Mouse (Mus musculus): ENCODE results near the gene Zbtb49. TPM values are rescaled to one million over a fixed set of nuclear protein-coding genes. Genes with fewer than 3 reads are reported as not detected.
A peak's percentile ranks its signal among the peaks of the same experiment; 100 is the strongest.

Gene Zbtb49
- total and polyA plus RNA-seq, 2 experiments from 2014 or later = 14.7 to 25.2 TPM

- Histone ChIP-seq H3K4me1 (ENCODE audit: insufficient read depth, low read length) (no peaks in the 10 kb centered on the region), H3K9me3 (ENCODE audit: low read length) (no peaks in the 10 kb centered on the region), H3K36me3 (ENCODE audit: insufficient read depth, low read length) (no peaks in the 10 kb centered on the region), H3K4me2 (ENCODE audit: low read depth, low read length) (no peak overlapping the region), H3K27ac (no peak overlapping the region), H3K9ac (replicated peaks; ENCODE audit: low read length) (no peak overlapping the region), H3K4me3 (ENCODE audit: low read length) (no peak overlapping the region), H3K27me3 (ENCODE audit: insufficient read depth, low read length) (no peaks in the 10 kb centered on the region)
- ATAC-seq (no peak), DNase-seq (ENCODE audit: low spot score) (no peak)
- TF ChIP-seq CTCF (IDR thresholded peaks at IDR 0.05; ENCODE audit: low read depth) = no peak
- WGBS = 77% methylated on average over 3 of the region's 3 CpGs
Observed at GRCm38 (mm10) chr5:38255644-38256043, 35.4 kb upstream of the Zbtb49 start.

- H3K4me1 ChIP-seq (ENCODE audit: insufficient read depth, low read length) = no peaks in the 10 kb centered on the region
- DNase-seq (ENCODE audit: low spot score) (no peak), ATAC-seq (no peak)
- no peaks in the 10 kb centered on the region for H3K9me3 ChIP-seq (ENCODE audit: low read length)
- no peak overlapping the region for H3K4me2 ChIP-seq (ENCODE audit: low read depth, low read length)
- no peaks in the 10 kb centered on the region for H3K27me3 ChIP-seq (ENCODE audit: insufficient read depth, low read length)
- no peak overlapping the region for H3K9ac ChIP-seq (replicated peaks; ENCODE audit: low read length)
- WGBS = 51% methylated on average over 4 of the region's 4 CpGs
- H3K4me3 ChIP-seq (ENCODE audit: low read length) = no peak overlapping the region
- no peak overlapping the region for H3K27ac ChIP-seq
- peak; percentile 55 for TF ChIP-seq CTCF (IDR thresholded peaks at IDR 0.05; ENCODE audit: low read depth)
- no peaks in the 10 kb centered on the region for H3K36me3 ChIP-seq (ENCODE audit: insufficient read depth, low read length)
Observed at GRCm38 (mm10) chr5:38255195-38255594, 34.9 kb upstream of the Zbtb49 start.

GRCm38 (mm10) chr5:38241966-38242365 lies 21.7 kb upstream of the Zbtb49 start:
- no peak for TF ChIP-seq CTCF (IDR thresholded peaks at IDR 0.05; ENCODE audit: low read depth)
- 79% methylated on average over 6 of the region's 6 CpGs for WGBS
- Histone ChIP-seq H3K4me1 (ENCODE audit: insufficient read depth, low read length) (no peaks in the 10 kb centered on the region), H3K9ac (replicated peaks; ENCODE audit: low read length) (no peak overlapping the region), H3K36me3 (ENCODE audit: insufficient read depth, low read length) (no peaks in the 10 kb centered on the region), H3K27me3 (ENCODE audit: insufficient read depth, low read length) (no peaks in the 10 kb centered on the region), H3K4me2 (ENCODE audit: low read depth, low read length) (no peak overlapping the region), H3K9me3 (ENCODE audit: low read length) (no peaks in the 10 kb centered on the region), H3K4me3 (ENCODE audit: low read length) (no peak overlapping the region), H3K27ac (no peak overlapping the region)
- no peak for DNase-seq (ENCODE audit: low spot score)
- ATAC-seq = no peak

GRCm38 (mm10) chr5:38241473-38241834 lies 21.2 kb upstream of the Zbtb49 start:
- WGBS = 48% methylated on average over 3 of the region's 3 CpGs
- Histone ChIP-seq H3K27ac (no peak overlapping the region), H3K4me1 (ENCODE audit: insufficient read depth, low read length) (no peaks in the 10 kb centered on the region), H3K4me2 (ENCODE audit: low read depth, low read length) (no peak overlapping the region), H3K9ac (replicated peaks; ENCODE audit: low read length) (no peak overlapping the region), H3K9me3 (ENCODE audit: low read length) (no peaks in the 10 kb centered on the region), H3K4me3 (ENCODE audit: low read length) (no peak overlapping the region), H3K36me3 (ENCODE audit: insufficient read depth, low read length) (no peaks in the 10 kb centered on the region), H3K27me3 (ENCODE audit: insufficient read depth, low read length) (no peaks in the 10 kb centered on the region)
- DNase-seq (ENCODE audit: low spot score) (peak; percentile 51), ATAC-seq (no peak)
- no peak for TF ChIP-seq CTCF (IDR thresholded peaks at IDR 0.05; ENCODE audit: low read depth)

GRCm38 (mm10) chr5:38240727-38241472 lies 20.6 kb upstream of the Zbtb49 start:
- H3K4me2 ChIP-seq (ENCODE audit: low read depth, low read length) = no peak overlapping the region
- no peaks in the 10 kb centered on the region for H3K27me3 ChIP-seq (ENCODE audit: insufficient read depth, low read length)
- H3K9ac ChIP-seq (replicated peaks; ENCODE audit: low read length) = no peak overlapping the region
- no peak for DNase-seq (ENCODE audit: low spot score)
- no peaks in the 10 kb centered on the region for H3K9me3 ChIP-seq (ENCODE audit: low read length)
- TF ChIP-seq CTCF (IDR thresholded peaks at IDR 0.05; ENCODE audit: low read depth) = no peak
- WGBS = 20% methylated on average over 5 of the region's 5 CpGs
- H3K27ac ChIP-seq = no peak overlapping the region
- no peak for ATAC-seq
- H3K4me1 ChIP-seq (ENCODE audit: insufficient read depth, low read length) = no peaks in the 10 kb centered on the region
- no peak overlapping the region for H3K4me3 ChIP-seq (ENCODE audit: low read length)
- H3K36me3 ChIP-seq (ENCODE audit: insufficient read depth, low read length) = no peaks in the 10 kb centered on the region

GRCm38 (mm10) chr5:38236627-38237026 lies 16.4 kb upstream of the Zbtb49 start:
- TF ChIP-seq CTCF (IDR thresholded peaks at IDR 0.05; ENCODE audit: low read depth) = peak; percentile 27; the same call in 1 of the 2 replicates
- H3K27me3 ChIP-seq (ENCODE audit: insufficient read depth, low read length) = no peaks in the 10 kb centered on the region
- 95% methylated on average over 2 of the region's 2 CpGs for WGBS
- no peak overlapping the region for H3K27ac ChIP-seq
- H3K4me2 ChIP-seq (ENCODE audit: low read depth, low read length) = no peak overlapping the region
- H3K4me3 ChIP-seq (ENCODE audit: low read length) = no peak overlapping the region
- H3K36me3 ChIP-seq (ENCODE audit: insufficient read depth, low read length) = peaks cover 22% of the 10 kb centered on the region
- H3K4me1 ChIP-seq (ENCODE audit: insufficient read depth, low read length) = no peaks in the 10 kb centered on the region
- no peak overlapping the region for H3K9ac ChIP-seq (replicated peaks; ENCODE audit: low read length)
- no peaks in the 10 kb centered on the region for H3K9me3 ChIP-seq (ENCODE audit: low read length)
- DNase-seq (ENCODE audit: low spot score) = no peak
- no peak for ATAC-seq

GRCm38 (mm10) chr5:38235422-38235821 lies 15.2 kb upstream of the Zbtb49 start:
- Histone ChIP-seq H3K4me2 (ENCODE audit: low read depth, low read length) (no peak overlapping the region), H3K27ac (no peak overlapping the region), H3K4me1 (ENCODE audit: insufficient read depth, low read length) (no peaks in the 10 kb centered on the region), H3K9ac (replicated peaks; ENCODE audit: low read length) (no peak overlapping the region), H3K9me3 (ENCODE audit: low read length) (no peaks in the 10 kb centered on the region), H3K27me3 (ENCODE audit: insufficient read depth, low read length) (no peaks in the 10 kb centered on the region), H3K4me3 (ENCODE audit: low read length) (no peak overlapping the region), H3K36me3 (ENCODE audit: insufficient read depth, low read length) (peaks cover 30% of the 10 kb centered on the region)
- DNase-seq (ENCODE audit: low spot score) (peak; percentile 53), ATAC-seq (peak; percentile 67)
- 68% methylated on average over 4 of the region's 4 CpGs for WGBS
- peak; percentile 79 for TF ChIP-seq CTCF (IDR thresholded peaks at IDR 0.05; ENCODE audit: low read depth)

Data from hindbrain, postnatal 0 days (tissue).